Mouse (Mus musculus) left cerebral cortex, adult 8-10 months (tissue): Measurements from ENCODE around the gene Shisa5. TPM values are rescaled to one million over a fixed set of nuclear protein-coding genes. Genes with fewer than 3 reads are reported as not detected.

ENCODE experiments used
- DNase-seq, 2 experiments: peaks; one replicate each; pipeline ENCODE4 v3.0.0; 2022; ENCODE audit warnings: low spot score in 2 of 2
- total RNA-seq, 4 experiments: library from RNA; stranded (reverse); gene quantifications; 2 replicates each; pipeline ENCODE4 v1.2.4; 2022

The Shisa5 gene
- total RNA-seq, 4 experiments from 2014 or later, result 81.8 to 96.8 (median 91.6) TPM

DNA sequence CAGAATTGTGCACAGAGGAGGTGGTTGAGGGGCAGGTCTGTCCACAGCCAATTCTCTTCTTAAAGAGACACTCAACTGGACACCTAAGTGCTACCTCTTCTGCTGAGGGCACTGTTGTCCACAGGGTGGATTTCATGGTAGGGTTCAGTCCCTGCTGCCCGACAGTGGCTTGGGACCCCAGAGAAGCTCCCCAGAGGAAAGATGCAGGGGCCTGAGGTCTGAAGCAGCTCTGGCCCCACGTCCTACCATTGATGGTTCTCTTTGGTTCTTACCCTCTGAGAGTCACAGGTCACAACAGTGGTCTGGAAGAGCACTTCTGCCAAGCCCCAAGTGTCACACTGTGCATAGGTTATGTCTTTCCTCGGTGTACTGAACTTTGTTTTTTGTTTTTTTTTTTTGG lies 15.0 kb downstream of the Shisa5 start:
- no peak for DNase-seq

DNA sequence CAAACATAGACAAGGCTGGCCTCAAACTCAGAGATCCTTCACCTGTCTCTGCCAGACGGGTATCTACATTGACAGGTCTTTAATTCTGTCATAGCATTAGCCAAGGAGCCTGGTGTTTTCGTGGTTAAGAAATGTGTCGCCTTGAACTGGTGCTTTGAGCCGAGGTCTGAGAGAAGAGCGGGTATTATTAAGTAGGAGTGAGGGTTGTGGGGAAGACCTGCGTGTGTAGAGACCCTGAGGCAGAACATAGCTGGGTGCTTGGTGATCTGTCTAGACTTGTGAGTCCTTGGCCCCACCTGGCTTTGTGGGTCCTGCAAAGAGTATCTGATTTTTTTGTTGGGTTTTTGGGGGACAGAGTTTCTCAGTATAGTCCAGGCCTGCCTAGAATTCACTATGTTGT lies 15.5 kb downstream of the Shisa5 start:
- DNase-seq, result no peak

DNA sequence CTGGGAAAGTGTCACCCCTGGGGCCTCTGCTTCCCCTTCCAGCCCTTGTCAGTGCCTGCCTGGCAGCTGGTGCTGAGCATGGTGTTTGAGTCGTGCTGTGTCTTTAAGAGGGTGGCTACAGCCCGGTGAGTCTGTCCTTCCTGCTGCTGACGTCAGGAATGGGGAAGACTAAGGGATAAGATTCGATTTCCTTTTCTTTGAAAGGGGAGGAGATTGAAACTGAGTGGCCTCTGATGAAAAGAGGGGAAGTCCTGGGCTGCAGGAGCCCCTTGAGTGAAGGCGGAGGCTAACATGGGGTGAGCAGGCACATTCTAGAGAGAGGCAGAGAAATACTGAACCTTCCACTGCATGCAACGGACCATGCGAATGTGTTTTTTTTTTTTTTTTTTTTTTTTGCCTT lies 16.3 kb downstream of the Shisa5 start:
- DNase-seq, result peak in 1 of 2 experiments; percentile 73

DNA sequence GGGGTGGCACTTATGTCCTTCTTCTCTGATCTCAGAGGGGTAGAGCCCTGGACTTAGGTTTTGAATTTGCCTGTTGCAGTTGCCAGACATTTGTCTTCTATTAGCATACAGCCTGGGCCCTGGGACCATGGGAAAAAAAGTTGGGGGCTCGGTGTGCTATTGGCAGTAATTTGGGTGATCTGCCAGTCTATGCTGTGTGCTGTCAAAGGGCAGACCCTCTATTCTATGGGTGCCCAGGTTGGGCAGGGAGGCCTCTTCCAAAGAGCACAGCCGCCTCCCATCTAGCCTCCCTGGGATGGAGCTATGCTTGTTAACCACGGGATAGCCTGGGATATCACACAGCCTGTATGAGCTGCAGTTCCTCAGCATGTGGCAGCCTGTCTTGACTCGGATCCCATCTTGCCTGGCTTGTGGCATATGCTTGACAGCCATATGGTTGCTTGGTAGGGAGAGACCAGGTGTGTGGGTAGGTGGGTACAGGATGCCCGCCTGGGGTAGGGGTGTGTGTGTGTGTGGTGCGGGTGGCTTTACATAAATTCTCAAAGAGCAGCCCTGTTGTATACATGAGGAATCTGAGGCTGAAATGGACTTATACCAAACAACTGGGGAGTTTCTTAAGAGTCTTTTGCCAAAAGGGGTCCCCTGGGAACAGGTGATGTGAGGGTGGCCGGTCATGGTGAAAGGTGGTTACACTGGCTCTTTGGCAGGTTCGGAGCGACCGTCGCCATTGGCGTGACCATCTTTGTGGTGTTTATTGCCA lies 17.1 kb downstream of the Shisa5 start:
- DNase-seq, result peak in 1 of 2 experiments; percentile 40

- no peak for DNase-seq
Observed at GRCm38 (mm10) chr9:109056081-109056690, 17.8 kb downstream of the Shisa5 start.

DNA sequence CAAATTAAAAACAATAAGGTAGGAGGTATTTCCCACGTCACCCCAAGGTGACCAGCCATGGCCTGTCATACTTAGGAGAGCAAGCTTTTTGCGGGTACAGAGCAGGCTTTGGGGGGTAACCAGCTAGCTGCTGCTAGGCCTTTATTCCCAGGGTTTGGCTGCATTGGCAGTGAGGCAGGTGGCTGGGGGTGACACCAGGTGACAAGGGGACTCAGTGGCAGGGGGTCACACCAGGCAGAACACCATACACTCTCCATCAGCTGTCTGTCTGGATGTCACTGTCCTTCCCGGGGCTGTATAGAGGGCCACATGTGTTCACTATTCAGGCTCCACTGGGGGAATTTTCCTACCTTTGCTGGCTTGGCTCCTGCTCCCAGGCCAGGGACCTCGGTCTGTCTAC lies 18.6 kb downstream of the Shisa5 start:
- DNase-seq, result no peak

- DNase-seq, result no peak
Observed at GRCm38 (mm10) chr9:109057543-109057942, 19.2 kb downstream of the Shisa5 start.

- no peak for DNase-seq
Observed at GRCm38 (mm10) chr9:109058006-109058765, 19.8 kb downstream of the Shisa5 start.

GRCm38 (mm10) chr9:109059136-109059903 lies 21.0 kb downstream of the Shisa5 start, which contains the start of gene Trex1:
Gene Trex1, minus strand, starts transcription at chr9:109059734.
- DNase-seq, result peak; percentile 81 to 82

- no peak for DNase-seq
Observed at GRCm38 (mm10) chr9:109060184-109060897, 22.0 kb downstream of the Shisa5 start.

GRCm38 (mm10) chr9:109060898-109061295 lies 22.5 kb downstream of the Shisa5 start:
- DNase-seq, result no peak

DNA sequence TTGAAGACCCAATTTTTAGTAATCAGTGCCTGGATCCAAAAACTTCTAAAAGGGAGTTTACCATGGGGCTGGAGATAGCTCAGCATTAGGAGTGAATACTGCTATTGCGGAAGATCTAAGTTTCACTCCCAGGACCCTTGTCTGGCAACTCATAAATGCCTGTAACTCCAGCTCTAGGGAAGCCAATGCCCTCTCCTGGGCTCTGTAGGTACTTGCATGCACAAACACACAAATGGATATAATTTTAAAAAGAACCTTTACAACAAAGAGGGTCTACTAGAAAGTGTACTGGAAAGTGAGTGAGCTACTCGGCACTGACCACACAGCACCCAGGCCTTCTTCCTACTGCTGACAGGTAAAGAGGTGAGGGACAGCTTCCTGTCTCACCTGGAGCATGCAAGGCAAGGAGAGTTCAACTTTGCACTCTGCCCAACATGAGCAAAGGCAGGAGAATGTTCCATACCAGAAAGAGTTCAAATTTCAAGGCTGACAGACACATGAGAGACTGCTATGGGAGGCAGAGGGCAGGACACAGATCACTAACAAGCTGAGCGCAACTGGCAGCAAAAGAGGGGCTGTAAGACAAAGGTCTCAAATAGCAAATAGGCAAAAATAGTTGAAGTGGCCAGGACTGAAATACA lies 29.9 kb downstream of the Shisa5 start:
- no peak for DNase-seq

DNA sequence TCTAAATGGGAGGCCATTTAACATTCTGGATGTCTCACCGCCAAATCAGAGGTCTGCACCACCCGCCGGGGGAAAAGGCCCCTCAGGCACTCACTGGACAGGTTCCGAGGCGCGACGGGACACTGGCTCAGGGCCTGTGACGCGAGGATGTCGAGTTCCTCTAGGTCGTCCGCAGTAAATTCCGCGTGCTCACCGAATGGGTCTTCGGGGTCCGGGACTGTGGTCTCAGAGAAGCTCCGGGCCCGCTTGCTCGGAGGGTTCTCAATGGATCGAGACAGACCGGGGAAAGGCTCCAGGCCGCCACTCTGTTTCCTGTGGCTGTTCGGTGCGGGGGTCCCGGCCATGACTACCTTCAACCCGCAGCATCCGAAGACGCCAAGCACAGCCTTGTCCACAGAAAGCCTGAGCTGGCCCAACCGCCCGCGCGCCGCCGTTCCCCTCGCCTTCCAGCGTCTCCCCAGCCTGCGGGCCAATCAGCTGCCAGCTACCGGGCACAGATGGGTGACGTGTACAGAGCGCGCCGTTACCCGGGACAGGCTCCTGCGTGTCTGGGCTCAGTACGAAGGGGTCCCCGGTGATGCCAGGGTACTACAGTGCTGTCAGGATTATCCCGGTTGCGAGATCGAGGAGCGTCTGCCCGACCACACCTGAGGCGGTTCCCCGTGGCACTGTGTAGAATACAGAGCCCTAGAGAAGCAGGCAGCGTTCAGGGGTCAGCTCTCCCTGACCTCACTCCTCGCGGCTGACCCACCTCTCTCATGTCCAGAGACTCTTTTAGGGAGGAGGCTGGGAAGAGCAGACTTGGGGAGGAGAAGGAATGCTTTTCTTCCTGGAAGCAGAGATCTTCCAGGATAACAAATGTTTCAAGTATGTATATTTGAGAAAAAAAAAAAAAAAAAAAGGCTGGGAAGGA lies 35.6 kb downstream of the Shisa5 start, which contains the start of gene Atrip:
Gene Atrip (minus strand): TSS at position 464 of the 913 bp plus-strand sequence.
- peak; percentile 89 to 92 for DNase-seq

- no peak for DNase-seq
Observed at GRCm38 (mm10) chr9:109080516-109080915, 42.2 kb downstream of the Shisa5 start.

DNA sequence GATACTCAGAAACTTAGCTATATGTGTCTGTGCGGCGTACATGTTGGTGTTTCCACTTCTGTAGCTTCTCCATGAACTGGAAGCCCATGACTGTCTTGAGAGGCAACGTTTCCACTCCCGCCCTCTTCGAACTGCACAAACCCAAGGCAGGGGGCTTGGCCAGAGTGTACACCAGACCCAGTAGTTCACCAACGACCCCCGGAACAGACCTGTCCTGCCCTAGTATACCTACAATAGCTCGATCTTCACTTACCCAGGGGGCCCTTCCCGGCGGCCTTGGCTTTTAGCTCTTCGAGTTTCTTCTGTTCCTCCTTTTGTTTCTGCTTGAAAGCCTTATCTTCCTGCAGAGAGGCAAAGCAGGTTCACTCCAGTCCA lies 43.4 kb downstream of the Shisa5 start:
- no peak for DNase-seq

- peak; percentile 79 to 90 for DNase-seq
Observed at GRCm38 (mm10) chr9:109082124-109082800, 43.9 kb downstream of the Shisa5 start, which contains the start of the genes Ccdc51 and Tma7. Gene Ccdc51, plus strand, starts transcription at chr9:109082493. Gene Tma7, minus strand, starts transcription at chr9:109082587.

DNA sequence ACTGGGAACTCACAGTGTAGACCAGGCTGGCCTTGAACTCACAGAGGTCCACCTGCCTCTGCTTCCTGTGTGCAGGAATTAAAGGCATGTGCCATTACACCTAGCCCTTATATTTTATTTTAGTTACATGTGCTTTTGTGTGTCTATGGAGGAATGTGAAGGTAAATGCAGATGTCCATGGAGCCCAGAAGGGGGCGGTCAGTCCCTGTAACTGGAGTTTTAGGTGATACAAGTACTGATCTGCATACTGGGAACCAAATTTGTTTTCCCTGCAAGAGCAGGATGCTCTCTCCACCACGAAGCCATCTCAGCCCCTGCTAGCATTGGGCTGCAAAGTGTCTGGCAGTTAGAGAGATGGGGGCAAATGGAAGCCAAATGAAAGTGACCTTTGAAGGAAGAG lies 46.6 kb downstream of the Shisa5 start:
- DNase-seq, result no peak

GRCm38 (mm10) chr9:109087987-109088386 lies 49.6 kb downstream of the Shisa5 start:
- DNase-seq, result peak in 1 of 2 experiments; percentile 20
